Mouse (Mus musculus) embryo, embryonic 11.5 days (tissue): ENCODE data around the gene Fam131c.

ENCODE experiments used
- DNase-seq: peaks from one replicate; pipeline ENCODE4 v3.0.0-alpha.2; 2012; ENCODE audit warnings: low read depth, low spot score

Fam131c gene

GRCm38 (mm10) chr4:141367997-141368791 is at the start of gene Fam131c:
Fam131c (plus strand) TSS chr4:141368220.
- DNase-seq: no peak

GRCm38 (mm10) chr4:141322526-141322925 is 45.5 kb upstream of the Fam131c start:
- DNase-seq: no peak

- no peak for DNase-seq
Observed at GRCm38 (mm10) chr4:141324771-141325191, 43.2 kb upstream of the Fam131c start.

DNA sequence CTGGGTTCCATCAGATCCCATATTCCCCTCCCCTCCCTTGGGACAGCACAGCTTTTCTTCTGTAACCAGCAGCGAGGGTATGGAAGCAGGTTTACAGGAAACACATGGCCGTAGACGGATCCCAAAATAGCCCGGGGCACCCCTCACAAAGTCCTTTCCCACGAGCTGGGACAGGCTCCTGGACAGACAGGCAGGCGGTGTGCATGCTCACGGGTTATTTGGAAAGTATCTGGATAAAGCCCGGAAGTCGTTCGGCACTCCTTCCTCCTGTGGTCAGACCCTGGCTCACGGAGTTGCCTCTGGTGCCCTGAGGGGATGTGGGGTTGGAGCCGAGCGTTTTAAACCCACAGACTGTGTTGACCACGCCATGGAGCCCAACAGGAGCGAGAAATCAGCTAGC is 42.4 kb upstream of the Fam131c start:
- no peak for DNase-seq

DNA sequence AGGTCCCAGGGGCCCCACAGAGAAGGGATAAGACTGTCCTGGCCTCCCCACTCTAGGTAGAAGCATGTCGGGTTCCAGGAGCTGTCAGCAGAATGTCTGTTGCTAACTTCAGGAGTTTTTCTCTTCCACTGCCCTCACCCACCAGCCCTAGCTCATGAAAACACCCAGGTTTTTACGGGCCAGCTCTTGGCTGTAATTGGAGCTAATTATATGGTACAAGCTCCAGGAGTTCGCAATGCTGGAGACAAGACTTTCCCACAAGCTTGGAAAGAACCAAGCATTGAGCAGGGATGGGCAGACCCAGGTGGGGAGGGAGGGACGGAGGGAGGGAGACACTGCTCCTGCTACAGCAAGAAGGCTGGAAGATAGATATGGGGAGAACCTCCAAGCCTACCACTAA is 40.9 kb upstream of the Fam131c start:
- DNase-seq: no peak

DNA sequence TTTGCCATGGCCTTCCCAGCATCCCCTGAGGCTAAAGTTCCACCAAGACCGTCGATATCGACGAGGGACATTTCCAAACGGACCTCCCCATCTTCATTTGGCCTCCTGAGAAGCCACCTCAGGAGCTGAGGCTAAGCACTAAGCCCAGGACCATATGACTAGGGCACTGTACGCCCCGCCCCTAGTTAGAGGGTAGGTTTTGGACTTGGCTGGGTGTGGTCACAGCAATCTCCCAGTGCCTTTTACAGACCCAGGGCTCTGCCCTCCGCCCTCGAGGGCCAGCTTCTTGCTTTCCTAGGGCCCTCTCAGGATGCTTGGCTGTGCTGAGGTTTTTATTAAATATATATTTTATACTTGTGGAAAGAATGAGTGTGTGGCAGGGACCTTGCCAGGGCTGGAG is 39.3 kb upstream of the Fam131c start:
- no peak for DNase-seq

GRCm38 (mm10) chr4:141329968-141330367 is 38.1 kb upstream of the Fam131c start:
- no peak for DNase-seq

DNA sequence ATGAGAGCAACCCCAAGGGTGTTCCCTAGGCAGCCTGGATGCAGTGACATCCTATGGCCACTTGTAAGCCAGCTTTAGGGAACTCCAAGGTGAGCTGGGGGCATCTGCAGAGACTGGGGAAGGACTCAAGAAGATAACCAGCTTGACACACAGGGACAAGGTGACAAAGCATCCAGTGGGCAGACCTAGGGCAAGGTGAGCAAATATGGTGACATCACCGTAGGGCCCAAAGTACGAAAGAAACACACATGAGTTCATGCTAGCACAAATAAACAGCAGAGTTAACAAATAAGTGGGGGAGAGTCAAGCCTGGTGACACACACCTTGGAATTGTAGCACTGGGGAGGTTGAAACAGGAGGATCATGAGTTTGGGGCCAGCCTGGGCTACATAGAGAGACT is 36.6 kb upstream of the Fam131c start:
- DNase-seq: no peak

DNA sequence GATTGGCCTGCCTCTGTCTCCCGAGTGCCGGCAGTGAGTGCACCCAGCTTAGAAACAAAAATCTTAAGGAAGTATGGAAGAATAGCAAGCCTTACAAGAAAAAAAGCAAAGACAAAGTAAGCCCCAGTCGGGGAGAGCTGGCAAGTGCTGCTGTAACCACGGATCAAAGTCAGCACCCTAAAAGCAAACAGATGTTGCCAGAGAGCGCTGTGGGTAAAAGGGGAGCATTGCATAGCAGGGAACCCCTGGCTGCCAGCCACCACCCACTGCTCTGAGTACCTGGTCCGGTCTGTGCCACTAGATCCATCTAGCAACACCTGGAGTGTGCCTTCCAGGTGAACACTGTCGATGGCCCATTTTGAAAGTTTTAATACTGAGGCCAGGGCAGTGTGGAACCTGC is 35.8 kb upstream of the Fam131c start:
- DNase-seq: no peak

DNA sequence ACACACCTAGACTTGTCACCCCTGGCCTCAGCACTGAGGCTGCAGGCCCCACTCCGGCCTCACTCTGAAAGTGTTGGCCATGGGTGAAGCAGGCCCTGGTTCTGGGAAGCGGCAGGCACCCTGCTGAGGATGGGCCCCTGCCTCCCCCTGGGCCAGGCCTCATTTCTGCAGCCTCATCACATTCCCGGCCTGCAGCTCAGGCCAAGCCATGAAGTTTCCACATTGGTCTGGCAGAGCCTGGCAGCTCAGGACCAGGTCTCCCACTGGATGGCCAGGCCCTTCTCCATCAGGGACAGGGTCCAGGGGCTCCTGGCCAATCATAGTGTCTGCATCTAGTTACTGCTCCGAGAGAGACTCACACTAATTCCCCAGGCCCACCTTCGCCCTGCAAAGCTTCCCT is 33.3 kb upstream of the Fam131c start:
- no peak for DNase-seq

GRCm38 (mm10) chr4:141335263-141335796 is 32.7 kb upstream of the Fam131c start:
- DNase-seq: peak; percentile 23

- DNase-seq: no peak
Observed at GRCm38 (mm10) chr4:141336196-141336595, 31.8 kb upstream of the Fam131c start.

GRCm38 (mm10) chr4:141337986-141338385 is 30.0 kb upstream of the Fam131c start:
- DNase-seq: peak; percentile 51

GRCm38 (mm10) chr4:141338853-141339252 is 29.2 kb upstream of the Fam131c start:
- peak; percentile 36 for DNase-seq

DNA sequence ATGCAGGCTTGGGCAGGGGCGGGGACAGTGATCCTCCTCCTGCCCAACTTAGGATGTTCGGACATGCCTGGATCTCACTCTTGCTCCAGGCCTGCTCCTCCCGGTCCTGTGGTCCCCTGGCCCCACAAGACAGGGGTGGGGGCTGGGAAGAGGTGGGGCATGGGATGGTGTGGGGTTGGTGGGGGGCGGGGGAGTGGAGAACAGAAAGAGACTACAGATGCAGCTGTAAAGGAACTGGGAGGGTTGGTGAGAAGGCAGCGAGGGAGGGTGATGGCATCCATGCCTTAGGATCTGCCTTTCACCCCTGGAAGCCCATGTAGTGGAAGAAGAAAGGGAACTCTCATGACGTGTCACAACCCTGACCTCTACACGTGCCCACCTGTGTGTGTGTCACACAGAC is 26.5 kb upstream of the Fam131c start:
- DNase-seq: no peak

- no peak for DNase-seq
Observed at GRCm38 (mm10) chr4:141343515-141343914, 24.5 kb upstream of the Fam131c start.

DNA sequence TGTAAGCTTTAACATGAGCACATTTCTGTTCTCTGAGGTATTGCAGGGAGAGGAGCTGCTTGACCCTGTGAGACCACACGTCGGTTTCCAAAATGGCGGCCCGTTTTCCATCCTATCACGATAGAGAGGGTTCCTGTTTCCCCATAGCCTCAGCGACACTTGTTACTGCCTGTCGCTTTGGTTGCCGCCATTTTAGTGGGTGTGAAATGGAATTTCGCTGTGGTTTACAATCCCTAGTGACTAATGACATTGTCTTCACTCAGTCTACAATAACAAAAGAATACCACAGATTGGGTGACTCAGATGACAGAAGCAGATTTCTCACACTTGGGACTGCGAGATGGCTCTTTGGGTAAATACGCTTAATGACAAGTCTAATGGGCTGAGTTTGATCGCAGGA is 22.8 kb upstream of the Fam131c start:
- DNase-seq: no peak

- no peak for DNase-seq
Observed at GRCm38 (mm10) chr4:141347365-141347797, 20.6 kb upstream of the Fam131c start.

- no peak for DNase-seq
Observed at GRCm38 (mm10) chr4:141348616-141349015, 19.4 kb upstream of the Fam131c start.

DNA sequence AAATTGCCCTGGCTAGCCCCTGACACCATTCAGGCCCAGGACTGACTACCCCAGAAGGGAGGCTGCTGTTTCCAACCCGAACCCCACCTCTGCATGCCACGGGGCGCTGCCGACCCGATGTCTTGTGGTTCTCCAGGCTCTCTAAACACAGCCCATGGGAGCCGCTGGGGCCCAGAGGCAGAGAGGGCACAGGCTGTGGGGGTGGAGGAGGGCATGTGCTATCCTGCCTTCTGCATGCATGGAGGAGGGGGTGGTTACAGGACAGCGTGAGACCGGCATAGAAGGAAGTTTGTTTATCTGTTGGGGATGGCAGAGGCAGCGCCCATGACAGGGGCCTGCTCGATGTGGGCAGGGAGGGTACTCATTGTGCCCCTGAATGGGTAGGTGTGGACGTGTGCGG is 18.0 kb upstream of the Fam131c start:
- DNase-seq: no peak

- DNase-seq: no peak
Observed at GRCm38 (mm10) chr4:141351972-141352371, 16.0 kb upstream of the Fam131c start.

GRCm38 (mm10) chr4:141352986-141353385 is 15.0 kb upstream of the Fam131c start:
- no peak for DNase-seq

DNA sequence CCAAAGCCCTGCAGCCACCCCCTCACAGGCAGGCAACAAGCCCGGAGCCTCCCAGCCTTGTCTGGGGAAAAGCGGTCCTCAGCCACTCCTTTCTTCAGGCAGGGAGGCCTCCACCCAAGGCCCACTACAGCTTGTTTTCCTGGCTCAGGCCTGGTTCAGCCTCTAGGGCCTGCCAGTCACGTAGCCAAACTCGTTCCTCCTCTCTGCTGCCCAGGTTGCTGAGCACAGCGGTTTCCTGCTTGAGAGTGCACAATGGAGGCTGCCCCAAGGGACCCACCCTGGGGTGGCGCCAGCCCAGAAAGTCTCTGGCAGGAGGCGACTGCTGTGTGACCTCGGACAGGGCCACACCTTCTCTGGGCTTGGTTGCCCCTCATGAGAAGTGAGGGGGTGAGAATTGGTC is 14.2 kb upstream of the Fam131c start:
- no peak for DNase-seq
